Mouse (Mus musculus) adrenal gland, postnatal 10 days (tissue): ENCODE data around the gene Mylpf. TPM values are rescaled to one million over a fixed set of nuclear protein-coding genes. Genes with fewer than 3 reads are reported as not detected.
"Not testable (repeated sequence)": the region's sequence is repeated elsewhere in the genome, so short reads cannot be mapped to it uniquely, and the experiment has no call there.

ENCODE experiments used
- DNase-seq: peaks from one replicate; pipeline ENCODE4 v3.0.0; 2021; ENCODE audit warnings: mixed read lengths
- total RNA-seq, 2 experiments: library from RNA; stranded (reverse); gene quantifications; 2 replicates each; pipeline ENCODE4 v1.2.3; 2021

Gene Mylpf
- total RNA-seq, 2 experiments from 2014 or later = 678 to 2,339 TPM

- DNase-seq = no peak
Observed at GRCm38 (mm10) chr7:127225147-127225995, 16.7 kb downstream of the Mylpf start.

- DNase-seq = peak; percentile 89
Observed at GRCm38 (mm10) chr7:127228615-127229303, 20.1 kb downstream of the Mylpf start.

GRCm38 (mm10) chr7:127231376-127231775, 22.7 kb downstream of the Mylpf start:
- no peak for DNase-seq

GRCm38 (mm10) chr7:127231826-127232621, 23.3 kb downstream of the Mylpf start:
- no peak for DNase-seq

- peak; percentile 91 for DNase-seq
Observed at GRCm38 (mm10) chr7:127232622-127233367, 24.1 kb downstream of the Mylpf start, which contains the start of the genes Zfp553 and Sept1. Gene Zfp553 (plus strand): TSS chr7:127233061. Gene Sept1 (minus strand): TSS chr7:127233130.

GRCm38 (mm10) chr7:127233368-127233749, 24.7 kb downstream of the Mylpf start:
- DNase-seq = no peak

GRCm38 (mm10) chr7:127233765-127234164, 25.1 kb downstream of the Mylpf start:
- DNase-seq = no peak

- peak; percentile 38 for DNase-seq
Observed at GRCm38 (mm10) chr7:127234777-127235176, 26.1 kb downstream of the Mylpf start.

- DNase-seq = no peak
Observed at GRCm38 (mm10) chr7:127243361-127243867, 34.7 kb downstream of the Mylpf start.

GRCm38 (mm10) chr7:127243870-127244657, 35.4 kb downstream of the Mylpf start, which contains the start of gene Zfp771:
Gene Zfp771 (plus strand): TSS chr7:127244274.
- DNase-seq = peak; percentile 98

GRCm38 (mm10) chr7:127244658-127245510, 36.2 kb downstream of the Mylpf start:
- DNase-seq = no peak

GRCm38 (mm10) chr7:127250511-127250910, 41.8 kb downstream of the Mylpf start:
- DNase-seq = not testable (repeated sequence)

GRCm38 (mm10) chr7:127252414-127252813, 43.7 kb downstream of the Mylpf start:
- DNase-seq = no peak

- DNase-seq = no peak
Observed at GRCm38 (mm10) chr7:127253341-127253740, 44.7 kb downstream of the Mylpf start.

GRCm38 (mm10) chr7:127253821-127254769, 45.4 kb downstream of the Mylpf start:
- DNase-seq = peak; percentile 96

- no peak for DNase-seq
Observed at GRCm38 (mm10) chr7:127255008-127255407, 46.3 kb downstream of the Mylpf start.

GRCm38 (mm10) chr7:127255965-127256364, 47.3 kb downstream of the Mylpf start:
- no peak for DNase-seq

- DNase-seq = no peak
Observed at GRCm38 (mm10) chr7:127256518-127256917, 47.8 kb downstream of the Mylpf start.
